Mouse (Mus musculus) forelimb bud, embryonic 11.5 days (tissue): ENCODE data around the gene Unc93b1.
A peak's percentile ranks its signal among the peaks of the same experiment; 100 is the strongest.
"Not testable (repeated sequence)": the region's sequence is repeated elsewhere in the genome, so short reads cannot be mapped to it uniquely, and the experiment has no call there.

Experiments
- DNase-seq: peaks from one replicate; pipeline ENCODE4 v3.0.0-alpha.2; 2012; ENCODE audit warnings: low read depth, low spot score

The Unc93b1 gene

DNA sequence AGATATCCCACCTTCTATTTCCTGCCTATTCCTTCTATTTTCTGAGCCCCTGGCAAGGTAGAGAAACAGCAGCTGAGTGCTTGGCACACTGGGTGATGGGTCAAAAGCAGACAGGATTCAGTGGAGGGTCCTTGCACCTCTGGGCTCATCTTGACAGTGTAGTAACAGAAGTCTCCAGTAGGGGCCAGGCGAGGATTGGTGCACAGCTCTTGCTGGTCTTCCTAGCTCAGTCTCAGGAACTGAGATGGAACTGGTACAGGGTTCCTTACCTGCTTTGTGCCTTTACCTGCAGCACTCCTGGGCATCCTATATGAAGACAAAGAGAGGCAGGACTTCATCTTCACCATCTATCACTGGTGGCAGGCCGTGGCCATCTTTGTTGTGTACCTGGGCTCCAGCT, 11.7 kb downstream of the Unc93b1 start:
- peak; percentile 59 for DNase-seq

GRCm38 (mm10) chr19:3947813-3948212, 12.8 kb downstream of the Unc93b1 start:
- no peak for DNase-seq

GRCm38 (mm10) chr19:3948546-3948945, 13.6 kb downstream of the Unc93b1 start:
- DNase-seq = no peak

- no peak for DNase-seq
Observed at GRCm38 (mm10) chr19:3950331-3950730, 15.3 kb downstream of the Unc93b1 start.

DNA sequence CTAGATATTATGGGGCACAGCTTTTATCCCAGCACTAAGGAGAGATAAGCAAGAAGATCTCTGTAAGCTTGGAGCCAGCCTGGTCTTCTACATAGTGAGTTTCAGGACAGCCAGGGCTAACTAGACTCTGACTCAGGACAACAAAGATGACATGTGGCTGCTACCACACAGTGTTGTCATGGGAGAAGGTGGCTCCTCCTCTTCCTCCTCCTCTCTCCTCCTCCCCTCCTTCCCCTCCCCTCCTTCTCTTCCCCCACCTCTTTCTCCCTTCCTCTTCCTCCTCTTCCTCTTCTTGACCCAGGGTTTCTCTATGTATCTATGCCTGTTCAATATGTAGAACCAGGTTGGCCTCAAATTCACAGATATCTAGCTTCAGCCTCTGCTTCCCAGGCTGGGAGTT, 16.5 kb downstream of the Unc93b1 start:
- no peak for DNase-seq

- DNase-seq = no peak
Observed at GRCm38 (mm10) chr19:3952099-3952498, 17.1 kb downstream of the Unc93b1 start.

DNA sequence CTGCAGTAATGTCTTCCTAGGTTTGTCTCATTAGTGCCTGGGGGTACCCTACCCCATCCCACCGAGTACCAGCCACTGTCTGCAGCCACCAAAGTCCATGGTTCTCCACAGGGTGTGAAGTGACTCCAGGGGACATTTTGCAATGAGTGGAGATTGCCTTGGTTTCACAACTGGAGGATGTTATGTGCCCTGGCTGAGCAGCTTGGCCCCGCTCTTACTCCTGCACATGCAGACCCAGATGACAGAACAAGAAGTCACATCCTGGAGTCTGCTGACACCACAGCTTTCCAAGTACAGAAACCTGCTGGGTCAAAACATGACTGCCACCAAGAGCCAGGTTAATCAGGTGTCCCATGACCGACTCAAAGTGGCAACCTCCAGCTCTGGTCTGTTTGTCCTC, 20.0 kb downstream of the Unc93b1 start:
- no peak for DNase-seq

- no peak for DNase-seq
Observed at GRCm38 (mm10) chr19:3955804-3956203, 20.8 kb downstream of the Unc93b1 start.

DNA sequence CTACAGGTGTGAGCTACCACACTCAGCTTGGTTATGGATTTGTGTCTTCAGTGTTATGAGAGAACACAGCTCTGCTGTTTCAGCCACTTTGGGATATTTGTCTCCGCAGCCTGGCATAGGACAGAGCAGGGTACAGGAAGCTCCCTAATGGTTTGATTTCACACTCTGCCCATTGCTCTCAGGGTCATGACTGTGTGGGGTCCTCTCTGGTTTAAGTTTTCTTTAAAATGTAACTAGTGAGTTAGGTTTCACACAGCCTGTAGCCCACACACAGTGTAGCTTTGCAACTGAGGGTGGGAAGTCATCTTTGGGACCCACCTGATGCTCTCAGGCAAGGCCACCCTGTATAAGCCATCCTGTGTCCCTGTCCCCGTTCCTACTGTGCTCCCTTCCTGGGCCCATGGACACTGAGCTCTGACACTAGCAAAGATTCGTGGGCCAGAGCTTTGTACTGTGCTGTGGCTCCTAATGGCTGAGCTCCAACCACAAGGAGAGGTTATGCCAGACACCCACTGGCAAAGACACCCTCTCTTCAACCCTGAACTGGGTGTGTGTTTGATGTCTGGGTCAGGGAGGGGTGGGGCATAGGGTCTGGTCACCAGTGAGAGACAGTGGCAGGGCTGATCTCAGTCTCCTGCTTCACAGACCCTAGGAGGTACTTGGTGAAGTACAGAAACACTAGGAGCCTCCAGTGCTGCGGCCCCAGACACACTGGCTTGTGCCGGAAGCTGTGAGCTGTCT, 22.5 kb downstream of the Unc93b1 start:
- not testable (repeated sequence) for DNase-seq

- DNase-seq = no peak
Observed at GRCm38 (mm10) chr19:3958470-3958869, 23.5 kb downstream of the Unc93b1 start, which contains the start of gene Aldh3b3. Aldh3b3 (plus strand) TSS chr19:3958645.

DNA sequence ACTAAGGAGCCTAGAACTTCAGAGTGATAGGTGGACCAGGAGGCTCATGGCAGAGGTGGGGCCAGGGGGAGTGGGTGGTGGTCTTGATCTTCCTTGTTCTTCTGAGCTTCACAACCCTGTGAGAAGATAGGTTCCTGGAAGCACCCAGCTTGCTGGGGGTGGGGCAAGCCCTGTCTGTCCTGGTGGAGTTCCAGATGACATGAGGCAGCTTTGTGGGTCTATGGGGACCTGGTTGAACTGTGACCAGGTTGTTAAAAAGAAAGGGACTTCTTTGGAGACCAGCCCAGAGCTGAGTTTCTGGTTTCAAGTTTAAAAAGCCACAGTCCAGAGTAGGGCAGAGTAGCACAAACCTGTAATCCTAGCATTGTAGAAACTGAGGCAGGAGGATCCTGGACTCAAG, 24.0 kb downstream of the Unc93b1 start:
- DNase-seq = no peak

DNA sequence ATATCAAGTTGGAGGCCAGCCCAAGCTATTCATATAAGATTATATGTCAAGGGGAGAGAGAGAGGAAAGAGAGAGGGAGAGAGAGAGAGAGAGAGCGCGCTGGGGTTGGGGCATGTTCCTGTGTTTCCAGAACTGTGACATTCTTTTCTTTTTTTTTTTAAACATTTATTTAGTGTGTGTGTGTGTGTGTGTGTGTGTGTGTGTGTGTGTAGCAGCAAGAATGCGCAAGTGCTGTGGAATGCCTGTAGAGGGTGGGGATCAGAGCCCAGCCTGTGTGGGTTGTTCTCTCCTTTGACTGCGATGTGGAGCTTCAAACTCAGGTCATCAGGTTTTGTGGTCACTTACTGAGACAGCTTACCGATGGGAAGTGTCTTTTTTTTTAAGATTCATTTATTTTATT, 25.2 kb downstream of the Unc93b1 start:
- DNase-seq = no peak

- DNase-seq = not testable (repeated sequence)
Observed at GRCm38 (mm10) chr19:3961805-3962204, 26.8 kb downstream of the Unc93b1 start.

DNA sequence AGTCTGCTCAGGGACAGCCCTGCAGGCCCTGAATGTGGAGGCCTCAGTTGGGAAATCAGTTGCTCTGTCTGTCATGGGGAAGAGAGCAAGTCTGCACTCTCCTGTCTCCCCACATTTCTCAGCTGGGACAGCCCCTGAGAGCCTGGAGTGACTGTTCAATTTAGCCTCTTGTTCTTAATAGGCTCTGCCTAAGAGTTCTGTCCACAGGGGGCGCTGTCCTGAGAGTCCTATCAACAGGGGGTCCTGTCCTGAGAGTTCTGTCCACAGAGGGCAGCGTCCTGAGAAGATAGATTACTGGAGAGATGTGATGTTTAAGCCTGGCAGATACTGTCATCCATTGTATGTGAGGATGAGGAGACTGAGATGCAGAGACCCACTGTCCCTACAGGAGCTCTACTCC, 27.5 kb downstream of the Unc93b1 start:
- no peak for DNase-seq

GRCm38 (mm10) chr19:3964030-3964429, 29.0 kb downstream of the Unc93b1 start:
- DNase-seq = no peak

DNA sequence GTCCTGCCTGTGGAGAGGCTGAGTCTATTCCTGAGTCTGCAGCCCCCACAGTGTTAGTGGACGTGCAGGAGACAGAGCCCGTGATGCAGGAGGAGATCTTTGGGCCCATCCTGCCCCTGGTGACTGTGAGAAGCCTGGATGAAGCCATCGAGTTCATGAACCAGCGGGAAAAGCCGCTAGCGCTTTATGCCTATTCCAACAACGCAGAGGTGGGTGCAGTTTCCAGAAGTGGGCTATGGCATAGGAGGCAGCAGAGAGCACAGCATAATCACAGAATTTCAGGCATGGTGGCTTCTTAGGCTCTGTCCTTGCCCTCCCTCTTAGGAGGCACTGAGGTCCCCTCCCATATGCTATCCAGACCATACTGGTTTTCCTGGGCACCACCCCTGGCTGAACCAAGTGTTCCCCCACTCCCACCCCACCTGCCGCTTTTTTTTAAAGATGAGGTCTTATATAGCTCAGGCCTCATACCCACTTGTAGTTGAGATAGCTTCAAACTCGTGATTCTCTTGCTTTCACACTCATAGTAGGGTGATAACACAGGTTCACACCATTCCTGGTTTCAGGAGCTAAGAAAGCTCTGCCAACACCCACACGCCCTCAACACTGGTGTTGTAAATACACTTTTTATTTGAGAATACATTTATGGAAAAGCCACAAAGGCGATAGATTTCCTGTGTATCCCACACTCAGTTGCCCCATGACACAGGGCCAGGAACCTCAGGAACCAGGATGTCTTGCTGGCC, 31.5 kb downstream of the Unc93b1 start:
- DNase-seq = no peak

GRCm38 (mm10) chr19:3967258-3967657, 32.3 kb downstream of the Unc93b1 start:
- no peak for DNase-seq

- peak; percentile 41 for DNase-seq
Observed at GRCm38 (mm10) chr19:3972229-3972628, 37.2 kb downstream of the Unc93b1 start, which contains the start of gene Aldh3b2. Aldh3b2 (plus strand) TSS chr19:3972328.

DNA sequence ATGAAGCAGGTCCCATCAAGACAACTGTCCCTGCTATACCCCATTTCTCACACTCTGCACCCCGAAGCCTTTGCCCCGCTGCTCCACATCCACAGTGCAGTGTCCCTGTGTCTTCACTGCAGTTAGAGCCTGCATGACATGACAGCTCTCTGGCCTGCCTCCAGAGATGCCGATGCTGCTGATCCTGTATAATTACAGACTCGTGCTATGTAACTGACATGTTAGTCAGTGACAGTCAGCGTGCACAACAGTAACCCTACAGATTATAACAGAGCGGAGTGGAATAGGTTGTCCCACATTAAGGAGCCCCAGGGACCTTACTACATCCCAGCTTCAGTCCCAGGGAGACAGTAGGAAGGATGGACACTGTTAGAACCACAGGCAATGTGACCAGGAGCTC, 39.6 kb downstream of the Unc93b1 start:
- DNase-seq = not testable (repeated sequence)

- no peak for DNase-seq
Observed at GRCm38 (mm10) chr19:3975866-3976265, 40.9 kb downstream of the Unc93b1 start.

DNA sequence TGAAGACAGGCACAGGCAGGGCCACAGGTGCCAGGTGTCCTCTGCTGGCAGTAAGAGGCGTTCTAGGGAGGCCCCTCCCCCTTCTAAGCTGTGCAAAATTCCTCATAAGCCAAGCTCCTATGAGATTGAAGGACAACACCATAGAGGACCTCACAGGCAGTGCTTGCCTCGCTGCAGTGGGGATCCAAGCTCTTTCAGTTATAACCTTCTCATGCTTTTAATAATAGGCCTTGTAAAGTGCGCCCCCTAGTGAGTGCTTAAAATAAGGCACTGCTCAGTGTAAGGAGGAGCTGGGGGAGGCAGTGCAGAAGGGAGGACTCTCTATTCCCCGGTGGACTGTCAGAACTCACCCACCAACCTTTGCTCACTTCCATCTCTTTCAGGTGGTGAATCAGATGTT, 45.3 kb downstream of the Unc93b1 start:
- DNase-seq = peak; percentile 88

DNA sequence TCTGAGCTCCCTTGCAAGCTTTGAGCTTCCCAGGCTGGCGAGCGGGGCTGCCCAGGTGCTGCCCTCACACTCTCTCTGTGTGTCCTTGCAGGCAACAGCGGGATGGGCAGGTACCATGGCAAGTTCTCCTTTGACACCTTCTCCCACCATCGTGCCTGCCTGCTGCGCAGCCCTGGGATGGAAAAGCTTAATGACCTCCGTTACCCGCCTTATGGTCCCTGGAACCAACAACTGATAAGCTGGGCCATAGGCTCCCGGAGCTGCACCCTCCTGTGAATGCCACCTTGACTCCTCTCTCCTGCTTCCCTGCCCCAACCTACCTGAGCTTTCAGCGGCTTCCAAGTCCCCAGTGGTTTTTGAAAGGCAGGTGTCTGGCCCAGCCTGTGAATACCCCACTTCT, 45.9 kb downstream of the Unc93b1 start:
- DNase-seq = no peak
